Mouse (Mus musculus) heart, embryonic 12.5 days (tissue): Measurements from ENCODE around the gene Yif1a. TPM values are rescaled to one million over a fixed set of nuclear protein-coding genes. Genes with fewer than 3 reads are reported as not detected.

ENCODE experiments used
- ATAC-seq: fragments of 200-750 bp; cut with Nextera tagmentation; 2 replicates; pipeline ENCODE4 v1.8.0; 2017; ENCODE audit warnings: moderate TSS enrichment, moderate library complexity; ENCODE audit not compliant: insufficient number of reproducible peaks, low FRiP score
- H3K27ac ChIP-seq: fragments of 300-500 bp; sonication (generic); 2 replicates; pipeline ENCODE4 v1.5.1; 2016; ENCODE audit warnings: mild to moderate bottlenecking, moderate library complexity; ENCODE audit not compliant: poor library complexity, severe bottlenecking
- H3K27me3 ChIP-seq: fragments of 300-500 bp; sonication (generic); replicated peaks from 2 replicates; pipeline ENCODE4 v1.6.1; 2016; ENCODE audit warnings: mild to moderate bottlenecking, moderate library complexity
- H3K36me3 ChIP-seq: fragments of 300-500 bp; sonication (generic); 2 replicates; pipeline ENCODE4 v1.6.1; 2016; ENCODE audit warnings: mild to moderate bottlenecking, moderate library complexity
- H3K4me1 ChIP-seq: fragments of 300-500 bp; sonication (generic); replicated peaks from 2 replicates; pipeline ENCODE4 v1.6.1; 2016; ENCODE audit warnings: mild to moderate bottlenecking
- H3K4me2 ChIP-seq: fragments of 300-500 bp; sonication (generic); 2 replicates; pipeline ENCODE4 v1.6.1; 2016; ENCODE audit warnings: mild to moderate bottlenecking, moderate library complexity
- H3K4me3 ChIP-seq: fragments of 300-500 bp; sonication (generic); 2 replicates; pipeline ENCODE4 v1.5.1; 2016; ENCODE audit warnings: mild to moderate bottlenecking
- H3K9ac ChIP-seq: fragments of 300-500 bp; sonication (generic); 2 replicates; pipeline ENCODE4 v1.6.1; 2016; ENCODE audit warnings: mild to moderate bottlenecking, moderate library complexity
- H3K9me3 ChIP-seq: fragments of 300-500 bp; sonication (generic); replicated peaks from 2 replicates; pipeline ENCODE4 v1.6.1; 2016; ENCODE audit warnings: mild to moderate bottlenecking, moderate library complexity
- WGBS: fragments of 180-500 bp; shearing (Covaris S2); methylation state at CpG from one replicate; pipeline ENCODE4 v1.1.7; 2016; 5-methylcytosine and 5-hydroxymethylcytosine counted together
- polyA plus RNA-seq: library from polyadenylated mRNA; unstranded; fragments of >200 nt; fragmentation: Nextera tagmentation; extraction: Ambion mirVana; gene quantifications from 2 replicates; pipeline ENCODE4 v1.2.1, GENCODE M21; 2016

Gene Yif1a
- polyA plus RNA-seq, 1 experiment from 2014 or later, result 82.8 TPM

GRCm38 (mm10) chr19:5129770-5130169 lies 41.4 kb downstream of the Yif1a start:
- Histone ChIP-seq H3K36me3 (peaks cover 20% of the 10 kb centered on the region), H3K27me3 (no peaks in the 10 kb centered on the region), H3K9me3 (no peaks in the 10 kb centered on the region), H3K4me1 (no peaks in the 10 kb centered on the region), H3K9ac (no peak overlapping the region), H3K4me2 (no peak overlapping the region), H3K4me3 (no peak overlapping the region), H3K27ac (no peak overlapping the region)
- ATAC-seq, result no peak
- WGBS, result 54% methylated on average over 1 of the region's 1 CpGs

GRCm38 (mm10) chr19:5131237-5131636 lies 42.9 kb downstream of the Yif1a start:
- H3K36me3 ChIP-seq, result peaks cover 31% of the 10 kb centered on the region
- H3K9me3 ChIP-seq, result no peaks in the 10 kb centered on the region
- no peak overlapping the region for H3K4me3 ChIP-seq
- no peaks in the 10 kb centered on the region for H3K27me3 ChIP-seq
- no peaks in the 10 kb centered on the region for H3K4me1 ChIP-seq
- no peak for ATAC-seq
- no peak overlapping the region for H3K27ac ChIP-seq
- H3K4me2 ChIP-seq, result no peak overlapping the region
- H3K9ac ChIP-seq, result no peak overlapping the region
- WGBS, result 73% methylated on average over 4 of the region's 4 CpGs

- Histone ChIP-seq H3K9me3 (no peaks in the 10 kb centered on the region), H3K9ac (no peak overlapping the region), H3K27ac (no peak overlapping the region), H3K4me1 (no peaks in the 10 kb centered on the region), H3K4me2 (no peak overlapping the region), H3K36me3 (peaks cover 68% of the 10 kb centered on the region), H3K27me3 (no peaks in the 10 kb centered on the region), H3K4me3 (no peak overlapping the region)
- 1% methylated on average over 2 of the region's 2 CpGs for WGBS
- ATAC-seq, result no peak
These were observed 51.3 kb downstream of the Yif1a start for GRCm38 (mm10) chr19:5139640-5140039.

Other genes with a start within 250 kb of the Yif1a start
- 33.9 and 34.5 TPM in 2 replicates for gene Ccs, start 249.2 kb upstream of the Yif1a start, polyA plus RNA-seq
- 0.05 TPM in 1 of 2 replicates, not detected in the other for gene Ccdc87, start 249.2 kb upstream of the Yif1a start, polyA plus RNA-seq
- 36.2 and 41.1 TPM in 2 replicates for gene Ctsf, start 233.4 kb upstream of the Yif1a start, polyA plus RNA-seq
- 4.1 and 4.2 TPM in 2 replicates for gene Actn3, start 210.6 kb upstream of the Yif1a start, polyA plus RNA-seq
- 9.6 TPM in 2 replicates for gene Zdhhc24, start 209.9 kb upstream of the Yif1a start, polyA plus RNA-seq
- gene Bbs1, start 181.9 kb upstream of the Yif1a start, polyA plus RNA-seq, result 2.8 and 3.4 TPM in 2 replicates
- gene Dpp3, start 160.3 kb upstream of the Yif1a start, polyA plus RNA-seq, result 108 and 110 TPM in 2 replicates
- 0.46 and 0.92 TPM in 2 replicates for gene Peli3, start 145.4 kb upstream of the Yif1a start, polyA plus RNA-seq
- 104 and 110 TPM in 2 replicates for gene Mrpl11, start 126.4 kb upstream of the Yif1a start, polyA plus RNA-seq
- 0.08 and 0.13 TPM in 2 replicates for gene Npas4, start 98.2 kb upstream of the Yif1a start, polyA plus RNA-seq
- 8.7 and 9.9 TPM in 2 replicates for gene Slc29a2, start 64.7 kb upstream of the Yif1a start, polyA plus RNA-seq
- 48.2 and 49.1 TPM in 2 replicates for gene B4gat1, start 49.7 kb upstream of the Yif1a start, polyA plus RNA-seq
- gene AC124502.3, start 49.6 kb upstream of the Yif1a start, polyA plus RNA-seq, result 1.6 and 2.0 TPM in 2 replicates
- gene Brms1, start 47.2 kb upstream of the Yif1a start, polyA plus RNA-seq, result 28.1 and 28.3 TPM in 2 replicates
- gene Rin1, start 38.1 kb upstream of the Yif1a start, polyA plus RNA-seq, result 4.7 and 6.2 TPM in 2 replicates
- gene Cd248, start 20.5 kb upstream of the Yif1a start, polyA plus RNA-seq, result 21.4 and 23.0 TPM in 2 replicates
- 4.4 TPM in 2 replicates for gene Tmem151a, start 3.0 kb upstream of the Yif1a start, polyA plus RNA-seq
- 5.9 and 7.0 TPM in 2 replicates for gene Cnih2, start 10.0 kb downstream of the Yif1a start, polyA plus RNA-seq
- 218 and 226 TPM in 2 replicates for gene Rab1b, start 18.5 kb downstream of the Yif1a start, polyA plus RNA-seq
- 24.0 and 28.6 TPM in 2 replicates for gene Klc2, start 30.0 kb downstream of the Yif1a start, polyA plus RNA-seq
- gene Pacs1, start 184.6 kb downstream of the Yif1a start, polyA plus RNA-seq, result 27.9 and 28.4 TPM in 2 replicates
- gene Sf3b2, start 206.9 kb downstream of the Yif1a start, polyA plus RNA-seq, result 221 and 227 TPM in 2 replicates
- gene Gal3st3, start 209.8 kb downstream of the Yif1a start, polyA plus RNA-seq, result 3.8 and 4.5 TPM in 2 replicates
- gene Catsper1, start 247.2 kb downstream of the Yif1a start, polyA plus RNA-seq, result not detected in 2 replicates